Mouse (Mus musculus): ENCODE data around the gene Lmx1a.

The Lmx1a gene

GRCm38 (mm10) chr1:167878354-167878753 lies 189.3 kb downstream of the Lmx1a start:
- in situ Hi-C loops (cut with MboI, MseI): no loop called here

GRCm38 (mm10) chr1:167885776-167886175 lies 196.7 kb downstream of the Lmx1a start:
- in situ Hi-C loops (cut with MboI, MseI): no loop called here

- in situ Hi-C loops (cut with MboI, MseI): no loop called here
Measured at GRCm38 (mm10) chr1:167888120-167888519, 199.1 kb downstream of the Lmx1a start.

GRCm38 (mm10) chr1:167888816-167889215 lies 199.8 kb downstream of the Lmx1a start:
- in situ Hi-C loops (cut with MboI, MseI): no loop called here

GRCm38 (mm10) chr1:167896234-167896633 lies 207.2 kb downstream of the Lmx1a start:
- in situ Hi-C loops (cut with MboI, MseI): no loop called here

Measured in T-helper 1 cell (primary cell).